Mouse (Mus musculus) layer of hippocampus, adult 9-10 months (tissue): ENCODE results near the gene Rcor2.

ENCODE experiments used
- DNase-seq: peaks from one replicate; pipeline ENCODE4 v3.0.0; 2022; ENCODE audit warnings: low spot score

Rcor2 gene

DNA sequence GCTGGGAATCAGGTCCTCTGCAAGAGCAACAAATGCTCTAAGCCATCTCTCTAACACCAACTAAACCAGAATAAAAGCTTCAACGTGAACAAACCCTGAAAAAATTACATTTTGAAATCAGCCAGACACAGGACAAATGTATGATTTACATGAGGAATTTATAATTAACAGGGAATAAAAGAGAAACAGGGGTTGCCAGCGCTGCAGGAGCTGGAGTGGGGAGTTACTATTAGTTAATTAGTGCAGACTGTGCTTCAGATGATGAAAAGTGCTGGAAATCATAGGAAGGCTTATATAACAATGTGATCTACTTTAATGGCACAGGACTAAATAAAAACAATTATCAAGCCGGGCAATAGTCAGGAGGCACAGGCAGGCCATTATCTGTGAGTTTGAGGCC, 54.3 kb downstream of the Rcor2 start:
- DNase-seq: no peak
